Mouse (Mus musculus) myocyte (in vitro differentiated cells): ENCODE results near the gene Trhr2. TPM values are rescaled to one million over a fixed set of nuclear protein-coding genes. Genes with fewer than 3 reads are reported as not detected.
A peak's percentile ranks its signal among the peaks of the same experiment; 100 is the strongest.

Source experiments
- H3K27me3 ChIP-seq: one replicate; pipeline ENCODE4 v1.6.1; 2011; ENCODE audit not compliant: control insufficient read depth, insufficient read depth, insufficient read length
- H3K36me3 ChIP-seq: one replicate; pipeline ENCODE4 v1.6.1; 2011; ENCODE audit not compliant: control insufficient read depth, insufficient read depth
- H3K4me2 ChIP-seq: one replicate; pipeline ENCODE4 v1.6.1; 2011; ENCODE audit warnings: low read depth, control low read depth
- H3K4me3 ChIP-seq: one replicate; pipeline ENCODE4 v1.5.1; 2011; ENCODE audit warnings: mild to moderate bottlenecking, control low read depth, moderate library complexity
- H3K79me2 ChIP-seq: one replicate; pipeline ENCODE4 v1.6.1; 2011; ENCODE audit not compliant: control insufficient read depth, insufficient read depth
- H3ac ChIP-seq: one replicate; pipeline ENCODE4 v1.6.1; 2011; ENCODE audit not compliant: control insufficient read depth, insufficient read length
- CEBPB ChIP-seq: IDR thresholded peaks from 2 replicates; pipeline ENCODE4 v1.6.1; 2011; ENCODE audit warnings: mild to moderate bottlenecking, moderate library complexity; ENCODE audit not compliant: poor library complexity, insufficient read depth, severe bottlenecking
- E2F4 ChIP-seq: IDR thresholded peaks from one replicate; pipeline ENCODE4 v1.6.1; 2011; ENCODE audit warnings: mild to moderate bottlenecking, control low read depth, moderate library complexity; ENCODE audit not compliant: insufficient read depth
- MAX ChIP-seq: IDR thresholded peaks from one replicate; pipeline ENCODE4 v1.6.1; 2011; ENCODE audit warnings: low read depth, mild to moderate bottlenecking, control low read depth
- MYOD1 ChIP-seq, 3 experiments: IDR thresholded peaks; one replicate each; pipeline ENCODE4 v1.6.1; 2011; ENCODE audit warnings: control low read depth in 2 of 3, low read depth in 2 of 3, mild to moderate bottlenecking in 2 of 3, moderate library complexity in 1 of 3; ENCODE audit not compliant: insufficient read length in 2 of 3, control insufficient read depth in 1 of 3
- MYOG ChIP-seq, 3 experiments: IDR thresholded peaks; one replicate each; pipeline ENCODE4 v1.6.1; 2011; ENCODE audit warnings: control low read depth in 2 of 3, low read depth in 2 of 3, mild to moderate bottlenecking in 2 of 3; ENCODE audit not compliant: insufficient read length in 2 of 3, control insufficient read depth in 1 of 3, insufficient read depth in 1 of 3
- POLR2A ChIP-seq: IDR thresholded peaks from one replicate; pipeline ENCODE4 v1.6.1; 2011; ENCODE audit warnings: low read depth, mild to moderate bottlenecking, control low read depth, moderate library complexity; ENCODE audit not compliant: insufficient read length
- POLR2AphosphoS2 ChIP-seq: IDR thresholded peaks from one replicate; pipeline ENCODE4 v1.6.1; 2011; ENCODE audit warnings: low read depth, control low read depth; ENCODE audit not compliant: insufficient read length
- REST ChIP-seq: IDR thresholded peaks from one replicate; pipeline ENCODE4 v1.6.1; 2011; ENCODE audit warnings: mild to moderate bottlenecking, control low read depth, moderate library complexity; ENCODE audit not compliant: insufficient read depth, insufficient read length
- SRF ChIP-seq: IDR thresholded peaks from one replicate; pipeline ENCODE4 v1.6.1; 2011; ENCODE audit warnings: low read depth; ENCODE audit not compliant: control insufficient read depth, insufficient read length
- TCF12 ChIP-seq: IDR thresholded peaks from one replicate; pipeline ENCODE4 v1.6.1; 2011; ENCODE audit warnings: mild to moderate bottlenecking, control low read depth; ENCODE audit not compliant: poor library complexity, insufficient read depth, severe bottlenecking
- TCF3 ChIP-seq: IDR thresholded peaks from one replicate; pipeline ENCODE4 v1.6.1; 2011; ENCODE audit warnings: low read depth, control low read depth; ENCODE audit not compliant: insufficient read length
- USF1 ChIP-seq: IDR thresholded peaks from one replicate; pipeline ENCODE4 v1.6.1; 2011; ENCODE audit warnings: low read depth, mild to moderate bottlenecking, control low read depth, moderate library complexity
- polyA plus RNA-seq: library from polyadenylated mRNA; unstranded; fragments of >200 nt; fragmentation: generic; extraction: Trizol; gene quantifications from one replicate; pipeline ENCODE4 v1.2.1, GENCODE M21; 2012; ENCODE audit warnings: missing spikeins

Gene Trhr2
- polyA plus RNA-seq, 1 experiment = not detected

- no peak for TF ChIP-seq SRF
- no peak for TF ChIP-seq E2F4
- TF ChIP-seq TCF3 = no peak
- TF ChIP-seq MYOG (IDR thresholded peaks at IDR 0.05; ENCODE audit: control insufficient read depth in 1 of 3, insufficient read depth in 1 of 3, insufficient read length in 2 of 3, low read depth in 2 of 3) = no peak
- no peak for TF ChIP-seq MAX
- TF ChIP-seq CEBPB = no peak
- peak; percentile 92 for TF ChIP-seq USF1
- no peak for TF ChIP-seq MYOD1 (IDR thresholded peaks at IDR 0.05; ENCODE audit: control insufficient read depth in 1 of 3, insufficient read length in 2 of 3, low read depth in 2 of 3)
- no peak overlapping the region for H3K4me3 ChIP-seq
- peak overlapping the region; percentile 47 for H3K4me2 ChIP-seq
- no peaks in the 10 kb centered on the region for H3K79me2 ChIP-seq
- H3ac ChIP-seq = no peak overlapping the region
- H3K36me3 ChIP-seq = no peaks in the 10 kb centered on the region
- no peaks in the 10 kb centered on the region for H3K27me3 ChIP-seq
Measured at GRCm38 (mm10) chr8:122347811-122348552, 12.6 kb downstream of the Trhr2 start.

- peak overlapping the region; percentile 17 for H3K4me3 ChIP-seq
- peak overlapping the region; percentile 57 for H3K4me2 ChIP-seq
- H3K27me3 ChIP-seq = no peaks in the 10 kb centered on the region
- H3K79me2 ChIP-seq = no peaks in the 10 kb centered on the region
- H3K36me3 ChIP-seq = no peaks in the 10 kb centered on the region
- no peak overlapping the region for H3ac ChIP-seq
- no peak for TF ChIP-seq TCF3
- TF ChIP-seq POLR2AphosphoS2 = peak; percentile 29
- peak in 1 of 3 experiments; percentile 64 for TF ChIP-seq MYOD1 (IDR thresholded peaks at IDR 0.05; ENCODE audit: control insufficient read depth in 1 of 3, insufficient read length in 2 of 3, low read depth in 2 of 3)
- TF ChIP-seq SRF = no peak
- peak; percentile 10 for TF ChIP-seq USF1
- TF ChIP-seq CEBPB = no peak
- TF ChIP-seq REST = no peak
- TF ChIP-seq MYOG (IDR thresholded peaks at IDR 0.05; ENCODE audit: control insufficient read depth in 1 of 3, insufficient read depth in 1 of 3, insufficient read length in 2 of 3, low read depth in 2 of 3) = peak in 1 of 3 experiments; percentile 33
- no peak for TF ChIP-seq MAX
Measured at GRCm38 (mm10) chr8:122345181-122346095, 15.1 kb downstream of the Trhr2 start.

GRCm38 (mm10) chr8:122344219-122344618 lies 16.3 kb downstream of the Trhr2 start:
- H3ac ChIP-seq = no peak overlapping the region
- peak overlapping the region; percentile 17 for H3K4me3 ChIP-seq
- H3K79me2 ChIP-seq = no peaks in the 10 kb centered on the region
- no peaks in the 10 kb centered on the region for H3K27me3 ChIP-seq
- no peaks in the 10 kb centered on the region for H3K36me3 ChIP-seq
- H3K4me2 ChIP-seq = peak overlapping the region; percentile 97
- TF ChIP-seq POLR2A (peak; percentile 47), POLR2AphosphoS2 (peak; percentile 7), REST (no peak)

- TF ChIP-seq POLR2A (peak; percentile 55), SRF (no peak), POLR2AphosphoS2 (peak; percentile 24)
- Histone ChIP-seq H3K4me3 (peak overlapping the region; percentile 17), H3K36me3 (no peaks in the 10 kb centered on the region), H3ac (no peak overlapping the region), H3K79me2 (no peaks in the 10 kb centered on the region), H3K4me2 (peak overlapping the region; percentile 97), H3K27me3 (no peaks in the 10 kb centered on the region)
Measured at GRCm38 (mm10) chr8:122343758-122344157, 16.8 kb downstream of the Trhr2 start.

GRCm38 (mm10) chr8:122343341-122343740 lies 17.2 kb downstream of the Trhr2 start:
- no peaks in the 10 kb centered on the region for H3K27me3 ChIP-seq
- no peaks in the 10 kb centered on the region for H3K79me2 ChIP-seq
- peak overlapping the region; percentile 17 for H3K4me3 ChIP-seq
- no peak overlapping the region for H3ac ChIP-seq
- peak overlapping the region; percentile 97 for H3K4me2 ChIP-seq
- TF ChIP-seq SRF (no peak), TCF12 (no peak), POLR2AphosphoS2 (no peak), E2F4 (no peak), POLR2A (no peak), CEBPB (no peak), MAX (no peak), TCF3 (no peak), MYOD1 (IDR thresholded peaks at IDR 0.05; ENCODE audit: control insufficient read depth in 1 of 3, insufficient read length in 2 of 3, low read depth in 2 of 3) (no peak), USF1 (no peak), MYOG (IDR thresholded peaks at IDR 0.05; ENCODE audit: control insufficient read depth in 1 of 3, insufficient read depth in 1 of 3, insufficient read length in 2 of 3, low read depth in 2 of 3) (no peak), REST (no peak)
- no peaks in the 10 kb centered on the region for H3K36me3 ChIP-seq
